Mouse (Mus musculus): Measurements from ENCODE around the gene B4galnt4. TPM values are rescaled to one million over a fixed set of nuclear protein-coding genes. Genes with fewer than 3 reads are reported as not detected.
A peak's percentile ranks its signal among the peaks of the same experiment; 100 is the strongest.

Gene B4galnt4
- total and polyA plus RNA-seq, 2 experiments from 2014 or later, result 41.8 to 124 TPM

- ATAC-seq (no peak), DNase-seq (ENCODE audit: low spot score) (no peak)
- H3K4me1 ChIP-seq (ENCODE audit: insufficient read depth, low read length), result peaks cover 11% of the 10 kb centered on the region
- H3K27ac ChIP-seq, result no peak overlapping the region
- H3K4me3 ChIP-seq (ENCODE audit: low read length), result no peak overlapping the region
- H3K9me3 ChIP-seq (ENCODE audit: low read length), result no peaks in the 10 kb centered on the region
- WGBS, result 36% methylated on average over 23 of the region's 23 CpGs
- no peaks in the 10 kb centered on the region for H3K27me3 ChIP-seq (ENCODE audit: insufficient read depth, low read length)
- peak; percentile 69 for TF ChIP-seq CTCF (IDR thresholded peaks at IDR 0.05; ENCODE audit: low read depth)
- H3K36me3 ChIP-seq (ENCODE audit: insufficient read depth, low read length), result peaks cover 11% of the 10 kb centered on the region; the same call in 1 of the 2 replicates
- H3K4me2 ChIP-seq (ENCODE audit: low read depth, low read length), result no peak overlapping the region
- H3K9ac ChIP-seq (replicated peaks; ENCODE audit: low read length), result no peak overlapping the region
Observed at GRCm38 (mm10) chr7:141072017-141072745, 11.3 kb downstream of the B4galnt4 start.

GRCm38 (mm10) chr7:141073782-141074181 is 12.9 kb downstream of the B4galnt4 start:
- ATAC-seq, result no peak
- Histone ChIP-seq H3K27ac (no peak overlapping the region), H3K9me3 (ENCODE audit: low read length) (no peaks in the 10 kb centered on the region), H3K9ac (replicated peaks; ENCODE audit: low read length) (no peak overlapping the region), H3K36me3 (ENCODE audit: insufficient read depth, low read length) (no peaks in the 10 kb centered on the region), H3K4me3 (ENCODE audit: low read length) (no peak overlapping the region), H3K4me1 (ENCODE audit: insufficient read depth, low read length) (peaks cover 11% of the 10 kb centered on the region), H3K27me3 (ENCODE audit: insufficient read depth, low read length) (no peaks in the 10 kb centered on the region), H3K4me2 (ENCODE audit: low read depth, low read length) (no peak overlapping the region)
- 77% methylated on average over 4 of the region's 4 CpGs for WGBS
- no peak for TF ChIP-seq CTCF (IDR thresholded peaks at IDR 0.05; ENCODE audit: low read depth)
- DNase-seq (ENCODE audit: low spot score), result no peak

GRCm38 (mm10) chr7:141077841-141078240 is 16.9 kb downstream of the B4galnt4 start, which contains the start of gene Pkp3:
Gene Pkp3, plus strand, starts transcription at chr7:141078218.
- H3K27me3 ChIP-seq (ENCODE audit: insufficient read depth, low read length), result no peaks in the 10 kb centered on the region
- DNase-seq (ENCODE audit: low spot score) (no peak), ATAC-seq (no peak)
- 94% methylated on average over 15 of the region's 15 CpGs for WGBS
- no peak for TF ChIP-seq CTCF (IDR thresholded peaks at IDR 0.05; ENCODE audit: low read depth)
- no peaks in the 10 kb centered on the region for H3K9me3 ChIP-seq (ENCODE audit: low read length)
- no peaks in the 10 kb centered on the region for H3K4me1 ChIP-seq (ENCODE audit: insufficient read depth, low read length)
- no peak within 1 kb of the TSS for H3K4me3 ChIP-seq (ENCODE audit: low read length)
- no peaks in the 10 kb centered on the region for H3K36me3 ChIP-seq (ENCODE audit: insufficient read depth, low read length)
- H3K27ac ChIP-seq, result no peak within 1 kb of the TSS
- H3K4me2 ChIP-seq (ENCODE audit: low read depth, low read length), result no peak within 1 kb of the TSS
- no peak within 1 kb of the TSS for H3K9ac ChIP-seq (replicated peaks; ENCODE audit: low read length)

GRCm38 (mm10) chr7:141078876-141079275 is 18.0 kb downstream of the B4galnt4 start:
- 82% methylated on average over 4 of the region's 4 CpGs for WGBS
- ATAC-seq (no peak), DNase-seq (ENCODE audit: low spot score) (no peak)
- H3K4me2 ChIP-seq (ENCODE audit: low read depth, low read length), result no peak overlapping the region
- no peak overlapping the region for H3K4me3 ChIP-seq (ENCODE audit: low read length)
- H3K27me3 ChIP-seq (ENCODE audit: insufficient read depth, low read length), result no peaks in the 10 kb centered on the region
- no peaks in the 10 kb centered on the region for H3K9me3 ChIP-seq (ENCODE audit: low read length)
- no peak for TF ChIP-seq CTCF (IDR thresholded peaks at IDR 0.05; ENCODE audit: low read depth)
- no peak overlapping the region for H3K27ac ChIP-seq
- H3K36me3 ChIP-seq (ENCODE audit: insufficient read depth, low read length), result no peaks in the 10 kb centered on the region
- H3K9ac ChIP-seq (replicated peaks; ENCODE audit: low read length), result no peak overlapping the region
- H3K4me1 ChIP-seq (ENCODE audit: insufficient read depth, low read length), result no peaks in the 10 kb centered on the region

GRCm38 (mm10) chr7:141079481-141080449 is 18.9 kb downstream of the B4galnt4 start:
- WGBS, result 31% methylated on average over 33 of the region's 34 CpGs
- no peak for DNase-seq (ENCODE audit: low spot score)
- no peaks in the 10 kb centered on the region for H3K9me3 ChIP-seq (ENCODE audit: low read length)
- H3K9ac ChIP-seq (replicated peaks; ENCODE audit: low read length), result no peak overlapping the region
- TF ChIP-seq CTCF (IDR thresholded peaks at IDR 0.05; ENCODE audit: low read depth), result no peak
- no peak overlapping the region for H3K4me3 ChIP-seq (ENCODE audit: low read length)
- no peak for ATAC-seq
- H3K4me1 ChIP-seq (ENCODE audit: insufficient read depth, low read length), result no peaks in the 10 kb centered on the region
- H3K27ac ChIP-seq, result no peak overlapping the region
- no peaks in the 10 kb centered on the region for H3K27me3 ChIP-seq (ENCODE audit: insufficient read depth, low read length)
- H3K4me2 ChIP-seq (ENCODE audit: low read depth, low read length), result no peak overlapping the region
- H3K36me3 ChIP-seq (ENCODE audit: insufficient read depth, low read length), result no peaks in the 10 kb centered on the region

- DNase-seq (ENCODE audit: low spot score) (no peak), ATAC-seq (no peak)
- Histone ChIP-seq H3K9ac (replicated peaks; ENCODE audit: low read length) (no peak overlapping the region), H3K9me3 (ENCODE audit: low read length) (no peaks in the 10 kb centered on the region), H3K4me2 (ENCODE audit: low read depth, low read length) (no peak overlapping the region), H3K4me3 (ENCODE audit: low read length) (no peak overlapping the region), H3K27ac (no peak overlapping the region), H3K36me3 (ENCODE audit: insufficient read depth, low read length) (no peaks in the 10 kb centered on the region), H3K4me1 (ENCODE audit: insufficient read depth, low read length) (no peaks in the 10 kb centered on the region), H3K27me3 (ENCODE audit: insufficient read depth, low read length) (peaks cover 9% of the 10 kb centered on the region; the same call in 1 of the 2 replicates)
- 46% methylated on average over 8 of the region's 8 CpGs for WGBS
- TF ChIP-seq CTCF (IDR thresholded peaks at IDR 0.05; ENCODE audit: low read depth), result no peak
Observed at GRCm38 (mm10) chr7:141087894-141088293, 27.0 kb downstream of the B4galnt4 start.
